Comparison of ENCODE assay signal across 24 mouse cellular contexts in the genomic region with DNA sequence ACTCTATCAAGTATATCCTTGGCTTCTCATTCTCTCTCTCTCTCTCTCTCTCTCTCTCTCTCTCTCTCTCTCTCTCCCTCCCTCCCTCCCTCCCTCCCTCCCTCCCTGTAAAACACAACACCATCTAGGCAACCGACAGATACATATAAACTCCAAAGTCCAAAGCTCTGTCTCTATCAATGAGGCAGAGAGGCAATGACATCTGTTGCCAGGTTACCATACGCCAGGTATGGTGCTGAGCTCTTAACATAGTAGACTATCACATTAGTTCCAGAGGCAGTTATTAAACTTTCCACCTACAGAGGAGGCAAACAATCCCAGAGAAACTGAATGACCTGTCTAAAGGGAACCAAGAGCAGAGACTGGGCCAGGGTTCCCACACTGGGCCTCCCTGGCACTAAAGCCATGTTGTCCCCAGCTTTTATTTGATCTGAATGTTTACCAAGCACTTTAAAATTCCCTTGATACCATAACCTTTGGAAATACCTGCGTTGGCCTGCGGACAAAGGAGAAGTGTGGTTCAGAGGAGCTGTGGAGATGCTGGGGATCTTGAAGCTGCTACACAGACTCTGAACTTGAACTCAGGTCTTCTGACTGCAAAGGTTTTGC. TPM values are rescaled to one million over a fixed set of nuclear protein-coding genes. Genes with fewer than 3 reads are reported as not detected.
DNase-seq lines count a peak whose midpoint lies in the region; ATAC-seq and TF ChIP-seq lines count a peak whose summit lies in the region.
"Had no signal": no experiment of that assay in that cellular context is flagged by ENCODE, and none has a peak within 500 bp of the region (broad histone marks: within the 10 kb centered on the region; RNA-seq: fewer than 3 reads in every experiment).

No protein-coding gene starts in this region.

- H3K4me2 ChIP-seq in intestine, embryonic 15.5 days (replicated peaks): no peak overlapping the region
- no peak overlapping the region for H3K4me2 ChIP-seq in lung, embryonic 15.5 days
- H3K4me2 ChIP-seq: embryonic facial prominence, embryonic 13.5 days; heart, embryonic 11.5 days; limb, embryonic 13.5 days; liver, embryonic 15.5 days; stomach, embryonic 15.5 days had no signal

- peak overlapping the region; percentile 61; the same call in 1 of the 2 replicates for H3K27ac ChIP-seq in heart, adult 2 months
- H3K27ac ChIP-seq in intestine, embryonic 15.5 days: no peak overlapping the region
- H3K27ac ChIP-seq in lung, embryonic 15.5 days: peak overlapping the region; percentile 5
- H3K27ac ChIP-seq: embryonic facial prominence, embryonic 13.5 days; layer of hippocampus, adult 2 months; limb, embryonic 13.5 days; liver, embryonic 15.5 days; stomach, embryonic 15.5 days had no signal

- no peak for TF ChIP-seq POLR2A in heart, adult 2 months (IDR thresholded peaks at IDR 0.05; ENCODE audit: insufficient read depth, low read depth, low read length)

- H3K4me3 ChIP-seq in heart, adult 2 months: no peak overlapping the region
- no peak overlapping the region for H3K4me3 ChIP-seq in intestine, embryonic 15.5 days (replicated peaks)
- no peak overlapping the region for H3K4me3 ChIP-seq in lung, embryonic 15.5 days
- H3K4me3 ChIP-seq: embryonic facial prominence, embryonic 13.5 days; layer of hippocampus, adult 2 months; limb, embryonic 13.5 days; liver, embryonic 15.5 days; megakaryocyte, embryonic 14.5 days; stomach, embryonic 15.5 days had no signal

- H3K9ac ChIP-seq in heart, adult 2 months (ENCODE audit: low read depth, low read length): no peak overlapping the region
- no peak overlapping the region for H3K9ac ChIP-seq in intestine, embryonic 15.5 days
- no peak overlapping the region for H3K9ac ChIP-seq in lung, embryonic 15.5 days
- H3K9ac ChIP-seq: embryonic facial prominence, embryonic 13.5 days; limb, embryonic 13.5 days; liver, embryonic 15.5 days; stomach, embryonic 15.5 days had no signal

- H3K4me1 ChIP-seq in heart, adult 2 months (ENCODE audit: control insufficient read depth, insufficient read depth, low read length): no peaks in the 10 kb centered on the region; the same call in none of the 2 replicates
- H3K4me1 ChIP-seq in intestine, embryonic 15.5 days (replicated peaks): 0 out of 2 replicates have a peak, but pooled peaks cover 4% of the 10 kb centered on the region
- peaks cover 16% of the 10 kb centered on the region; the same call in 1 of the 2 replicates for H3K4me1 ChIP-seq in lung, embryonic 15.5 days
- H3K4me1 ChIP-seq: limb, embryonic 13.5 days; megakaryocyte, embryonic 14.5 days; stomach, embryonic 15.5 days had no signal

- no peaks in the 10 kb centered on the region for H3K79me2 ChIP-seq in heart, adult 2 months (replicated peaks; ENCODE audit: control insufficient read depth, insufficient read depth, low read length)

- 0 out of 2 replicates have a peak, but pooled peaks cover 2% of the 10 kb centered on the region for H3K36me3 ChIP-seq in heart, adult 2 months (ENCODE audit: control insufficient read depth, insufficient read depth, low read length)
- no peaks in the 10 kb centered on the region for H3K36me3 ChIP-seq in intestine, embryonic 15.5 days
- no peaks in the 10 kb centered on the region for H3K36me3 ChIP-seq in lung, embryonic 15.5 days
- H3K36me3 ChIP-seq: embryonic facial prominence, embryonic 13.5 days; limb, embryonic 13.5 days; liver, embryonic 15.5 days; stomach, embryonic 15.5 days had no signal

- no peak for TF ChIP-seq EP300 in heart, adult 2 months (IDR thresholded peaks at IDR 0.05; ENCODE audit: insufficient read depth, low read depth, low read length)

- DNase-seq in heart, adult 2 months: no peak
- DNase-seq in heart, postnatal 36 days: no peak
- peak; percentile 79 for DNase-seq in lung, postnatal 36 days
- no peak for DNase-seq in layer of hippocampus, postnatal 14 days (ENCODE audit: low spot score in 2 of 2)
- no peak for DNase-seq in cerebellum, adult 18-20 months
- no peak for DNase-seq in cerebellum, postnatal 25 days
- DNase-seq: adrenal gland, adult 8-10 months; embryo, embryonic 11 days; kidney, adult 8-10 months; kidney, postnatal 10 days; right cerebral cortex, adult 18-20 months; right cerebral cortex, postnatal 4 days; thymus, adult 2 months had no signal

- intact Hi-C loops in heart, adult 2 months (cut with DNase I): no loop called here
- intact Hi-C loops in heart, postnatal 36 days (cut with DNase I): no loop called here

- H3K27me3 ChIP-seq in heart, adult 2 months (ENCODE audit: control insufficient read depth, insufficient read depth, low read length): no peaks in the 10 kb centered on the region
- H3K27me3 ChIP-seq in intestine, embryonic 15.5 days (replicated peaks): no peaks in the 10 kb centered on the region
- H3K27me3 ChIP-seq in lung, embryonic 15.5 days: no peaks in the 10 kb centered on the region
- H3K27me3 ChIP-seq: liver, embryonic 15.5 days; stomach, embryonic 15.5 days had no signal

- no peak for TF ChIP-seq CTCF in heart, adult 2 months (IDR thresholded peaks at IDR 0.05)

- H3K9me3 ChIP-seq in intestine, embryonic 15.5 days: no peaks in the 10 kb centered on the region
- no peaks in the 10 kb centered on the region for H3K9me3 ChIP-seq in lung, embryonic 15.5 days
- H3K9me3 ChIP-seq: embryonic facial prominence, embryonic 13.5 days; limb, embryonic 13.5 days; liver, embryonic 15.5 days; megakaryocyte, embryonic 14.5 days; stomach, embryonic 15.5 days had no signal

- ATAC-seq in intestine, embryonic 15.5 days: peak; percentile 41; the same call in 1 of the 2 replicates
- ATAC-seq in lung, embryonic 15.5 days (ENCODE audit: borderline replicate concordance, extremely low read depth, low FRiP score, low TSS enrichment): peak; percentile 63
- ATAC-seq: activated CD4-positive, CD25-positive, alpha-beta regulatory T cell, adult 4 months; forebrain, embryonic 14.5 days had no signal

- 80% methylated on average over 4 of the region's 4 CpGs for WGBS in heart, adult 2 months
- 57% methylated on average over 4 of the region's 4 CpGs for WGBS in intestine, embryonic 15.5 days
- 47% methylated on average over 4 of the region's 4 CpGs for whole genome bisulfite sequencing in lung, embryonic 15.5 days

RNA-seq across cellular contexts. Expression of a gene that starts 10.8 kb away (rescaled TPM):
- 10 to 100 TPM; 40.0 to 41.3 TPM for total RNA-seq in heart, adult 2 months (2021)
- polyA plus RNA-seq in heart, adult 2 months (2012; rRNA removed): 33.3 and 48.8 TPM in 2 replicates
- 10 to 100 TPM; 42.8 to 44.0 TPM for total RNA-seq in heart, postnatal 36 days (2021)
- 40.5 and 41.5 TPM in 2 replicates for polyA plus RNA-seq in intestine, embryonic 15.5 days (2015; fragmentation: Nextera tagmentation; extraction: Ambion mirVana)
- 59.7 and 61.4 TPM in 2 replicates for polyA plus RNA-seq in lung, embryonic 15.5 days (2015; fragmentation: Nextera tagmentation; extraction: Ambion mirVana)
- 100 to 1,000 TPM; 103 to 121 TPM for total RNA-seq in layer of hippocampus, postnatal 14 days (2021)
